Mouse (Mus musculus): Measurements from ENCODE around the gene Tbxas1.

Tbxas1 gene

DNA sequence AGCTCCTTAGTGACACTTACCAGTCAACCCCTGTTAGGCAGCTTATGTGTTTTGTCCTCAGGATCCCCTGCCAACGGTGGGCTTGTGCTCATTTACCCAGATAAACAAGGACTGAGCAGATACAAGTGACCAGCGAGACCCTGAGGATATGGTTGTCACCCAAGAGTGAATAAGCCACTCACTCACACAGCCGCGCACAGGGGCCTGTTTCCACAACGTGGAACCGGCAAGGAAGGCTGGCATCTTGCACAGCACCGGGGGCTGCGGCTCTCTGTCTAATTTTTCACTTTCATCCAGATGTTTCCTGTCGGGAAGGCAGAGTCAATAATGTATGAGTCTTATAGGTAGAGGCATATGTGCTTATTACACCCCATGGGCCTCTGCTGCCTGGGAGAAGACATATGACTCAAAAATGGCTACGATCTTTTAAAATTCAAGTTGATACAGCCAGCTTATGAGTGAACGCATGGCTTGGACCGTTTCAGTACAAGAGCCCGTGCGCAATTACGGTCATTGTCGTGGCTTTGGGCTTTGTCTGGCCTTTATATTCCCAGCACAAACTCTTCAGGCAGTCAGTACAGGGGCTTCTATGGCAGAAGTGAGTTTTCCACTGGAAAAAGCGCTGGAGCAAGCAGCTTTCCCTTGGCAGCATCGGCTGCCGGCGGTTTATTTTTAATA, 130.2 kb downstream of the Tbxas1 start:
- no peak for DNase-seq

DNA sequence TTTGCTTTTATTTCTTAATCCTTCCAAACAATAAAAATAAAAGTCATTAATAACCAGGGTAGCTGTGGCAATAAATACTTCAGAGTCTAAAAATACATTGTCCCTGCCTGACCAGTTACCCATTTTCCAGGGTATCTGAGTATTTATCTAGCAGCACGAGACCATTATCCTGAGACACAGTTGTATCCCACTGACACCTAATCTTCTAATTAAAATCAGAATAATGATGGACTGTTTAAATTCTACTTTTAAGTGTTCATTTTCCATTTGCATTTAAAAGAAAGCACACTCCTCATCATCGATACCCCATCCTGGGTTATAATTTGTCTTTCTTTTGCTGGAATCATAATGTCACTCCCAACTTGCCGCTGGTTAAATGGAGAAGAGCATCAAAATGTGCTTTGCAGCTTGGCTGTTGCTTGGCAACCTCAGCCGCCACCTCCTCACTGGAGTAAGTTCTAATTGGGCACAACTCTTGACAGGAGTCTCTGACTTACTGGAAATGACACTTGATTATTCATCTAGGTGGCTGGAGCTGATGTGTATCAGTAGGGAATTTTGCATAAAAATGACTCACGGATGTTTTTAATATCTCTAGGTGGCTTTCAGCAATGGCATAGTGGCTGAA, 130.9 kb downstream of the Tbxas1 start:
- no peak for DNase-seq

DNA sequence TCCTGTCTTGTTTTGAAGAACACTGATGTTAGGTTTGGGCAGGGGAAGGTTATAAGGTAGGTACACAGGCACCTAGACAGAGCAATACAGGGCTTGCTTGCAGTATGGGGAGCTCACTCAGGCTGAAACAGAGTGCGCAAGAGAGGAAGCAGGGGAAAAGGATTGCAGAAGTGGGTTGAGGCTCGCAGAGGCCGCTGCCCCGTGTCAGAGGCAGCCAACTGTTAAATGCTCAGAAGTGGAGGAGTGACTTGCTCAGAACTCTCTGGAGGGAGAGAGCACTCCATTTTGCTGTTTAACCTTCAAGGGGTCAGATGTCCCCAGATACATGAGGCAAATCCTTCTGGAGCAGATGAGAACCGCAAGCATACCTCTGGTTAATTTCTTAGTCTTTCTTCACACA, 132.0 kb downstream of the Tbxas1 start:
- DNase-seq: no peak

GRCm38 (mm10) chr6:39008116-39008515, 132.9 kb downstream of the Tbxas1 start:
- no peak for DNase-seq

DNA sequence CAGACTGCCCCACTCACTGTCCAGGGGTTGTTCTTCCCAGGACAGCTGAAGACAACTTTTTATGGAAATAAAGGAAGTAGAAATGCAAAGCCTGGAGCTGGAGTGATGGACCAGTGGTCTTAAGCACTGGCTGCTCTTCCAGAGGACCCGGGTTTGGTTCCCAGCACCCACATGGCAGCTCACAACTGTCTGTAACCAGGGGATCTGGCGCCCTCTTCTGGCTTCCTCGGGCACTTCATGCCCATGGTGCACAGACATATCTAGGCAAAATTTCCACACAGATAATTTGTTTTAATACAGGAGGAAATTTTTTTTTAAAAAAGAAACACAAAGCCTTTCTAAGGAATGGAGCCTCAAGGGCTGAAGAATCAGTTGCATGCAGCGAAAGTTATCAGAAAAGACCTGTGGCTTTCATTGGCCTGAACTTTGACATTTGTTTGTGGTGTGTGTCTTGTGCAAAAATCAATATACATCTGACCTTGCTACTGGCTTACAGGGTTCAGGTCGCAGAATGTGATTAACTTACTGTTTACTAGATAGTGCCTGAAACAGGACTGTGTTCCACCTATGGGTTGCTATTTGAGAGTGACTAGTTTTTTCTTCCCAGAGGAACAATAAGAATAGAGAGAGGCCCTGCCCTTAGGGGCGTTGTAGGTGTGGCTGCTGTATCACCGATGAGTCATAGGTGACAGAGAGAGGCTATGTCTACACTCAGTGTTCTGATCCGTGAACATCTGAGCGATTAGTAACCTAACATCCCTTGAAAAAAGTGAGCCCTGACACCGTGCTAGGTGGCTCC, 138.0 kb downstream of the Tbxas1 start:
- no peak for DNase-seq

- no peak for DNase-seq
These were observed 142.7 kb downstream of the Tbxas1 start for GRCm38 (mm10) chr6:39017942-39018341.

DNA sequence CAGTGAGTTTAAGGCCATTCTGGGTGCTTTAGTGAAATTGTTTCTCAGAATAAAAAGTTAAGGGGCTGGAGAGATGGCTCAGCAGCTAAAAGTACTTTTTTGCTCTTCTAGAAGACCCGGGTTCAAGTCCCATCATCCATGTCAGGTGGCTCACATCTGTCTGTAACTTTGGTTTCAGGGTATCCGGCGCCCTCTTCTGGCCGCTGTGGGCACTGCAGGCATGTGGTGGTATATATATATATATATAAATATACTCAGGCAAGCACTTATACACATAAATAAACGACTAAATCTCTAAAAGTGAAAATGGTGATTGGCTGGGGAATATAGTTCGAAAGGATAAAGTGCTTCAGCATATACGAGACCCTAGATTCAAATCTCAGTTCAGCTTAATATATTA, 143.6 kb downstream of the Tbxas1 start:
- peak; percentile 36 to 43 for DNase-seq

GRCm38 (mm10) chr6:39019219-39019618, 144.0 kb downstream of the Tbxas1 start:
- no peak for DNase-seq

DNA sequence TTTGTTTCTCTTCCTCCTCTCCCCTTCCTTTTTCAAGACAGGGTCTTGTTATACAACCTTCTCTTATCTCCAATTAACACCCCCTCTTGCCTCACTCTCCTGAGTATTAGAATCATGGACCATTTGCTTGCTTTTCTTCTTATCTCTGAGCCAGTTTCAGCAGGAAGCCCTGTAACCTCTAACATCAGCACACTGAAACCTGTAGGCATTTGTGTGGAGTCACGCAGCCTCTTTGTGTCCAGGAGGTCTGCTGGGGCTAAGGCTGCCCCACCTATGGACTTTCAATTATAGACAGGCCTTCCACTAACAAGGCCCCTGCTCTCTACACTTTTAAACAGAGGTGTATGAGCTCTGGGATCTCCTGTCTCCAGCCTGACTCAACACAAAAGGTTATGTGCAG, 146.7 kb downstream of the Tbxas1 start:
- no peak for DNase-seq

GRCm38 (mm10) chr6:39022461-39023181, 147.4 kb downstream of the Tbxas1 start:
- peak in 1 of 2 experiments; percentile 25 for DNase-seq

GRCm38 (mm10) chr6:39024631-39025030, 149.4 kb downstream of the Tbxas1 start:
- no peak for DNase-seq

DNA sequence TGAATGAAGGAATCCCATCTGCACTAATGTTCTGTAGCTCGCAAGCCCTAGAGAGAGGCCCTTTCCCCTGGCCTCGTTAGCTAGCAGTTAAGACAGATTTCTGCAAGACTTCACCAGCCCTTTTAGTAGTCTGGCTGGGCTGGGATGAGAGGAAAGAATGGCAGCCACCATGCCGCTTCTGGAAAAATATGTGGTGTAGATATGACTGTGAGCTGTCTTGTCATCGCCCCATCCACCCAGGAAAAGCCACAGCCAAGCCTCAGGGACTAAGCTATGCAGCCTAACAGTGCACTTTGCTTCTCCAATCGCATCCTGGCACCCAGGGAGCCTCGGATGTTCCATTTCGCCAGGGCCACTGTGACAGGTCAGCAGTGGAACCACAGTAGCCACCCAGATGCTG, 149.8 kb downstream of the Tbxas1 start:
- no peak for DNase-seq

DNA sequence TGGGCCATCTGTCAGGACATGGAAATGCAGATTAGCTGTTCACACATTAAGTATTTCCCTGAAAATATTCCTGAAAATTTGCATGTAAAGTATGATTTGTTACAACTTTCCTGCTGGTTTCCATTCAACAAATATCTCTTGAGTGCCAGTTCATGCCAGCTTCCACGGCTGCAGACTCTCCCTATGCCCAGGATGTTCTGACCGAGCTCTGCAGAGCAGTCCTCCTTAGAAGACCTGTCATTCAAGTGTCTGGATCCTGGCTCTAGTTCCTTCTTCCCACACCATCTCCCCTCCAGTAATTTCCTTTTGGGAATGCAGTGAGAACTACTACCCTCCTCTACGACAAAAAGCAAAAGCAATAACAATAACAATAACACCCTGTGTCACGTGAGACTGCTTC, 155.5 kb downstream of the Tbxas1 start:
- no peak for DNase-seq

- no peak for DNase-seq
These were observed 158.5 kb downstream of the Tbxas1 start for GRCm38 (mm10) chr6:39033676-39034075.

GRCm38 (mm10) chr6:39035039-39035438, 159.8 kb downstream of the Tbxas1 start:
- no peak for DNase-seq

DNA sequence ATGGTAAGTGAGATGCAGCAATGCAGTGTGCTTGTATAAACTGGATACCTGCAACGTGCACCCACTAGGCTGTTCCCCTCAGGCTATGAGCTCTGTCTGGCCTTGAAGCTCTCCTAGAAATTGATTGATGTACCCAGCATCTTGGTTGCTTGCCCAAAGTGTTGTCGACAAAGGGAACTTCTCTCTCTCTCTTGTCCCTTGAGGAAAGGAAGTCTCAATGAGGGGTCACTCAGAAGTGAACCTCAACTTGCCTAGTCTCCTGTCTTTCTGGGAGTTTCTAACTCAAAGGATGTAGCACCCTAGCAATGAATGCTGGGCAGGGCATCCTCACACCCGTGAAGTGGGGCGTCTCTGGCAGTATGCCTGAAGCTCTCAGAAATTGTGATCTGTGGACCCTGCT, 161.0 kb downstream of the Tbxas1 start:
- DNase-seq: peak in 1 of 2 experiments; percentile 44

- DNase-seq: no peak
These were observed 165.2 kb downstream of the Tbxas1 start for GRCm38 (mm10) chr6:39040451-39040850.

DNA sequence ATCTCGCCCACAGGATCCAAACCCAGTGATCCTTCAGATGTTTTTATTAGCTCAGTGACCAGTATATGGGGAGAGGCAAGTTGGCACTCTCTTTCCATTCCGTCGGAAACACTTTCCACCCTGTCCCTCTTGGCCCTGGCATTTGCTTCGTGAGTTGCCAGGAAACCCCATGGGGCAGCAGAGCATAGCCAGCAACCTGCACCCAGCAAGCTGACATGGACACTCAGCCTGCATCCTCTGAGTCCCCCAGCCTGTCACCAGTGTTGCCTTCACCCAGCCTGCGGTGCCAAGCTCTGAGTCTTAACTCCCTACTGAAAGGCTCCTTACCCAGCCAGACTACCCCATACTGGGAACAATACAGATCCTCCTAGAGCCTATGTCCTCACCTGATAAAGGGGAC, 173.9 kb downstream of the Tbxas1 start:
- peak; percentile 55 to 69 for DNase-seq

GRCm38 (mm10) chr6:39050836-39051235, 175.6 kb downstream of the Tbxas1 start:
- no peak for DNase-seq

DNA sequence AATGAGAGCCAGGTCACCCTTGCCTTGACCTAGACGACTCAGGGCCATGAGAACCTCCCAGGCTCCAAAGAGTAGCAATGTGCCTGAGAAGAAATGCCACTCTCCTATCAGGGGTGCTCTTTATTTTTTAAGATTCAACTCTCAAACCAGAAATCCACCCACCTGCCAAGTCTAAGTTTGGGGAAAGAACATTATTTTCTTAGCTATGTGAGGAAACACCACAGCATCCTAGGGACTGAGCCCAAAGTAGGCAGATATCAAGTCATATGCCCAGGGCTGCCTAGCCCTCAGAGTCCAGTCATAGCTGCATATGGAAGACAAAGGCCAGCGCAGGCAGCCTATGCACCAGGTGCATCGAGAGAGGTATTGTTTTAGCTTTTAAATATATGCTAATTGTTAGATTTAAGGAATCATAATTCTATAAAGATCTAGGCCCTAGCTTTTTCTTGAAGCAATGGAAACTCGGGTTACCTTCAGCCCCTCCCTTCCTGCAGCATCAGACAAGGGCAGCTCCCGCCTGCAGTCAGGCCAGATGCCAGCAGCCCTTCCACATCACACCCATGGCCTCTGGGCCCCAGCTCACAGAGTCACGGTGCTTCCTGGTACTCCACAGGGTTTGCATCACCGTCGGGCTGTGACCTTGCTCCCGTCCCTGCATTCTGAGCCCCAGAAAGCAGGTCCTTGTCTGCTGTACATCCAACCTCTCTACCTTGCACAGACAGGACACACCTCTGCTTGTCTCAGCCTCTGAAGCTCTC, 176.8 kb downstream of the Tbxas1 start:
- DNase-seq: peak; percentile 49 to 65

- DNase-seq: peak; percentile 92 to 94
These were observed 177.4 kb downstream of the Tbxas1 start for GRCm38 (mm10) chr6:39052636-39053035.

DNA sequence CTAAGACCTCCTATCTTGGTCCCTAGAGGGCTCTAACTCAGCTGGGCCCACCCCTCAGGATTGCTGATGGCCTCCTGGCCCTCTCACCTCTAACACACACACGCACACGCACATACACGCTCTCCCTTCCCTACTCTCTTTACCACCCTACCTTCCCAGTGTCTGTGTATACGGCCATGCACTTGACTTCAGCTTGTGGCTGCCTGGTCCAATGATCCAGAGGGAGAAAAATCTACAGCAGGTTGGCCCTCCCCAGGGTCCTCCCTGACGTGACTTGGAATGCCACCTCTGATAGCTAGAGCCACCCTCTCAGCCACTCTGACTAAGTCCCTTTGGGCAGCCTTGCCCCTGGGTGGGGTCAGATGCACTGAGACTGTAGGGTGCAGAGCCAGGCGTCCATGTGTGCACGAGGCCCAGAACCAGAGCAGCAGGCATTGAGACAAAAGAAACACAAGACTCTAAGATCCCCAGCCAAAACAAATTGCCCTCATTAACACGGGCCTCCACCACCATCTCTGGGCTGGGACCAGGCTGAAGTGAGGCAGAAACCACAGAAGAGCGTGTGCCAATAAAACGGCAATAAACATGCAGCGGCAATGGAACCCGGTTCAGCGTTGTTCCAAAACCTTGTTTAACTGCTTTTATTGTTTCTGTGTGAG, 179.1 kb downstream of the Tbxas1 start:
- DNase-seq: peak; percentile 38

All from cerebellum, postnatal 10 days (tissue).